Mouse (Mus musculus) cerebral cortex, adult 2 months (tissue): Measurements from ENCODE around the gene Gm16223.

Experiments used
- WGBS: fragments of 180-500 bp; shearing (Covaris S2); methylation state at CpG from one replicate; pipeline ENCODE4 v1.1.7; 2018; 5-methylcytosine and 5-hydroxymethylcytosine counted together

The Gm16223 gene

DNA sequence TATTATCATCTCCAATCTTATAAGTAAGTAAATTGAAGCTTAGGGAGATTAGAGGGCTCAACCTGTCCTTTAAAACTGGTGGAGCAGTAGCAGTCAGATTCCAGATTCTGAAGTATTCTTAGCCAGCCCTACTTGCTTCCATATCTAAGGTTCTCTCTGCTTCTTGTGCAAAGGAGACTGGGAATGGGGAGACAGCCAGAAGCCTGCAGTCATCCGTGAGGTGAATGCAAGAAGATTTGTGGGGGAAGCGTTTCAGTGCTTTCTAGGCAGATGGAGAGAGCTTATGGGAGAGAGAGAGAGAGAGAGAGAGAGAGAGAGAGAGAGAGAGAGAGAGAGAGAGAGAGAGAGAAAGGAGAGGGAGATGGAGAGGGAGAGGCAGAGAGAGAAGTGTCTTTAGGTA, 160.9 kb downstream of the Gm16223 start:
- 33% methylated on average over 2 of the region's 2 CpGs for WGBS

DNA sequence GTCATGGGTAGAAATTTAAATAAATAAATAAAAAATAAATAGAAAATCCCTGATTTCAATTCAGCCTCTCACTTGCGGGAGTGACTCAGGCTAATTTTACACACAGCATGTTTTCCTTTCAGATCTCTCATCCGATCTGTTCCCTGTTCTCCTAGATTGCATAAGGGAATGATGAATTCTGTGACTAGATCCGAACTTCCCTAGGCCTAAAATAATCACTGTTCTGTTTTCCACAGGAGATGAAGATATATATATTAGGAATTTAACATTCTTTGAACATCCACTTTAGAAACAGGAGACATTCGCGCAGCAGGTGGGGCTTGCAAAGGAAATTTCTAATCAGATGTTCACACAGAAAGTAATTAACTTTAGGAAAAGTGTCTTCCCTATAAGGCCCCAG, 171.5 kb downstream of the Gm16223 start:
- WGBS: 43% methylated on average over 5 of the region's 5 CpGs

DNA sequence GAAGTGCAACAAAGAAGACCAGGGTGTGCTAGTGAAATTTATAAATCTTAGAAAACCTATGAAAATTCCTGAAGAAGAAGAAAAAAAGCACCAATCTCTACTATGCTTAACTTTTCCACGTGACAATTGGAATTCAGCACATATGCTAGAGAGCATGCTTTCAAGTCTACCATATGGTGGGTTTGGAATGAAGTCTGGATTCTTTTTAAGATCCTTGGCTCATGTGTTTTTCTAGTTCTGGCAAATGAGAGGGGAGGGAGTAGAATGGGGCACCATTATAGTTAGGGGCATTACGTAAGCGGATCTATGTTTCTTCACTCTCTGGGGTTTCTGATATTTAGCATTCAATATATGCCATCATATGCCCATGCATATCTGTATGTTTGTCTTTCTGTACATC, 182.6 kb downstream of the Gm16223 start:
- 55% methylated on average over 3 of the region's 3 CpGs for whole genome bisulfite sequencing
